Mouse (Mus musculus) thymus, adult 18-20 months (tissue): ENCODE data around the gene Fbxo11.
"Not testable (repeated sequence)": the region's sequence is repeated elsewhere in the genome, so short reads cannot be mapped to it uniquely, and the experiment has no call there.

Source experiments
- DNase-seq, 2 experiments: peaks; one replicate each; pipeline ENCODE4 v3.0.0; 2022; ENCODE audit warnings: mixed read lengths in 2 of 2

Fbxo11 gene

DNA sequence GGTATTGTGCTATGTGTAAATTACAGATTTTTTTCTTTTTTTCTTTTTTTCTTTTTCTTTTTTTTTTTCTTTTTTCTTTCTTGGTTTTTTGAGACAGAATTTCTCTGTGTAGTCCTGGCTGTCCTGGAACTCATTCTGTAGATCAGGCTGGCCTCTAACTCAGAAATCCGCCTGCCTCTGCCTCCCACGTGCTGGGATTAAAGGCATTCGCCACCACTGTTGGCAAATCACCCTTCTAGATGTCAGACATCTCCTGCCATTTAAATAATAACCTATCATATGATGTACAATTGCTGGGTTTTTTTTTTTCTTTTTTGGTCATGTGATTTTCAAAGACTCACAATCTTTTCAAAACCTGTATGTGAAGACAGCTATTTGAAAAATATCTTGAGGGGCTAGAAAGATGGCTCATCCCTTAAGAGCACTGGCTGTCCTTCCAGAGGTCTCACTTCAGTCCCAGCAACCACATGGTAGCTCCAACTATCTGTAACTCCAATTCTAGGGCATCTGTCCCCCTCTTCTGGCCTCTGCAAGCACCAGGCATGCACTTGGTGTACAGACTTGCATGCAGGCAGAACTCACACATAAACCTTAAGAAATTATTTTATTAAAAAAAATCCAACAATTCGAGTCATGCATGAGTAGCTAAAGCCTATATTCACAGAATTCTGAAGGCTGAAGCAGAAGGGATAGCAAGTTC, 2.3 kb upstream of the Fbxo11 start:
- DNase-seq: no peak

DNA sequence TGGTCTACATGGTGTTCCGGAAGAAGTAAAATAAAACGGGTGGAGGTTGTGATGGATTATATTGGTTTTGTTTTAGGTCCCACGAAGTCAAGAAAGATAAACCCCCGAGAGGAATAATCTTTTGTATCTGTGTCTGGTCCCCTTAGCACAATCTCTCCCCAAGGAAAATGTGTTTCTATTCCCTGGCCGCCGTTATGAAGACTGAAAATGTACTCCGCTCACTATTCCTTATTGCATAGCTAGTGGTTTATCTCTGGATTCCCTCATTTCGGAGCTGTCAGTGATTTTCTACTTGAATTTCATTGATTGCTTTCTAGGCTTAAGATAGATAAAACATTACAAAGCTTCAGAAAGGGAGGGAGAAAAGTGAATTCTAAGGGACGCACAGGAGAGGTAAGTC, 1.7 kb upstream of the Fbxo11 start:
- no peak for DNase-seq

DNA sequence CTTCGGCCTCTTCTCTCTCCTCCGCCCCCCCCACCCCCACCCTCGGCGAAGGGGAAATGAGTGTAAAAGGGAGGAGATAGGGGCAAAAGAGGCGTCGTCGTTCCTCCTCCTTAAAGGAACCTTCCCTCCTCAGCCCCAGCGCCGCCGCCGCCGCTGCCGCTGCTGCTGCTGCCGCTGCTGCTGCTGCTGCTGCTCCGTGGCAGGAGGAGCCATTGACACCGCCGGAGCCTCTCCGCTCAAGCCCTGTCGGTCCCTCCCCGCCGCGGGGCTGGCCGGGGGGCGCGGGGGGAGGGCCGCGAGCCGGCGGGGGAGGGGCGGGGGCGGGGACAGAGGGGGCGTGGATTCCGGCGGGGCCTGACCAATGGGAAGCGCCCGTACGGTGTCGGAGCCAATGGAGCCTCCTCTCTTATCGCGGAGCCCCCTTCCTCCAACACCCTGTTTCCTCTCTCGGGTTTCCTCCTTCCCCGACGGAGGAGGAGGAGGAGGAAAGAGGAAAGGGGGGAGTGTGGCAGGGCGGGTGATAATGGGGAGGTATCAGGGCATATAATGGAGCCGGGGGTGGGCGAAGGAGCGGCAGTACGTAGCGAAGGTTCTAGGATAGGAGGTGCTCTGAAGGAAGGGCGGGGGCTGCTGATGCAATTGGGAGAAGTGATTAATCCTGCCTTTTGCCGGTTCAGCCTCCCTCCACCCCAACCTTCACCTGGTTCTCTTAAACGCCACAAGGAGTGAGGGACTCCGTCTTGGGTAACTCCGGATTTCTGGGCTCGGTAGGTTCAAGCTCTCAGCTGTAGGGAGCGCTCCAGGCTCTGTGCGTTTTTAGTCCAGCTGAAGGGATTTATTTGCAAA, 933 bp upstream of the Fbxo11 start:
- DNase-seq: peak; percentile 87 to 95

DNA sequence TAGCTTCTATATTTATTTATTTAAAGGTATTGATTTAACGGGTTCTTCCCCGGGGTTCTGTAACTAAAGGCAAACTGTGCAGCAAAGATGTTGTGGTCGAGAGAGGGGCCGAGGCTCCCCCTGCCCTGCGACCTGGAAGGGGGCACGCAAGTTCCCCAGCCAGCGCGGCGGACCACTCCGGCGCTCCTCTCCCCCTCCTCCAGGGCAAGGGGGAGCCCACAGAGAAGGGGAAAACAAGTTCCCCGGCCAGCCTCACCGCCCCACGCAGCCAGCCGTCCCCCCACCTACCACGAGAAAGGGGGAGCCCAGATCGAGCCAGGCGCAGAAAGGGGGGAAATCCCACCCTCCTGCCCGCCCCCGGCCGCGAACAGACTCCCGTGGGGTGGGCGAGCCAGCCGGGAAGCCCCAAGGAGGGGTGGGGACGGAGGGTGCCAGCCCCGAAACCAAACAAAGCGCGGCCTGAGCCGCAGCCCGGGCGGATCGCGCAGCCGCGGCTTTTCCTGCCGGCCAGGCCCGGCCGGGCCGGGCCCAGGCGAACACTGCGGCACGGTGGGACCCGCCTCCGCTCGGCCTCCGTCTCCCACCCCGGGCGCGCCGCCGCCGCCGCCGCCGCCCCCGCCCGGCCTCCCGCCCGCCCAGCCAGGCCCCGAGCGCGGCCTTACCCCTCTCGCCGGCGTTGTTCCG, 602 bp downstream of the Fbxo11 start:
- peak; percentile 63 to 73 for DNase-seq

DNA sequence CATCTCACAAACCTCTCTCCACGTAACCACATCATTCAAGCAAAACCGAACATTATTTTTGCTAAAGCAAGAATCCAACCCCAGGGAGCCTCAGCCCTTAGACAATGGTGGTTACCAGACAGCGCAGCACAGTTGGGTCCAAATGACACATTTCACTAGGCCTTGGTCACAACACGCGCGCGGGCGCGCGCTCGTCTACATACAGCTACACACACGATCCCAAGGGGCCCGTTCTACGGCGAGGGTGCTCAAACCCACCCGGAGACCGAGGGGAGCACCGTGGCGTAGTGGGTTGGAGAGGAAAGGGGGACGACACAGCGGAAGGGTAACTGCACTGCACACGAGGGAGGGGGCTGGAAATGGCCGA, 1.1 kb downstream of the Fbxo11 start:
- DNase-seq: peak; percentile 58 to 67

DNA sequence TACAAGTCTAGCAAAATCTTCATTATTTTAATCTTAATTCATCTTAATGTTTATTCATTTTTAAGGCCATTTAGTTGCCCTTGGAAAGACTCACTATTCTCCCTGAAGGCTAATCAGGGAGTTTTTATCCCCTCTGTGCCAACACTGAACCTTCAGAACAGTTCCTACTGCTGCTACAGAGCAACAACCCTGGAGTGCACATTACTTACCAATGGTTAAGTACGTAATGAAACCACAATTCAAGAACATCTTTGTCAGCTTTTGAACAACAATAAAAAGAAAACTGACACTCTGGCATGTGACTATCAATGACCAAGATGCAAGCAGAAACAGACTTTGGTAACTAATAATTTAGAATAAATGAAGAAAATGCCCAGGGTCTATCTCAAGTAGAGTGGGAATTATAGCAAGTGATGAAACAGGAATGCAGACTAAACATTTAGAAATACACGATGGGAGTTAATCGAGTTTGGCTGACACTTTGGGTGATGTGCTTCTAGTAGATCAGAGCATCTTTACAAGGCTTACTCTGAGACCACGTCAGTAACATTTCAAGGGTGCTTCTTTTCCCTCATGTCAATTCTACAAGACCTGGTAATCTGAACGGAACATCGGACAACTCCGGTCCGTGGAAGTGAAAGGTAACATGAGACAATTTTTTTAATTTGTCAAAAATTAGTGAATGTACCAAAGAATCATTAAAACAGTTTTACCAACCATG, 2.1 kb downstream of the Fbxo11 start:
- no peak for DNase-seq

DNA sequence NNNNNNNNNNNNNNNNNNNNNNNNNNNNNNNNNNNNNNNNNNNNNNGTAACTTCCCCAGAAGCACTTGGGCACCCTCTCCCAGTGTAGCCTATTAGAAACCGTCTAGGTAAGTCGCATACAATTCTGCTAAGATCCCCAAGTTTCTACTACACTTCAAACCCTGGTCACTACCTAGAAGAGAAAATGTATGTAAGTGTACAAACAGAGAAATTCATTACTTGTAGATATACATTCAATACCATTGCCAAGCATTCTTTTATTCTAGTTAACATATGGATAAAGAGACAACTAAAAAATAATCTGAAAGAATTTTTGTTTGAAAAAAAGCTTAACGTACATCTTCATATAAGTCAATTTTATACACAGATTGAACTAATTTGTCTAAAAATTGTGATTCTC, 3.1 kb downstream of the Fbxo11 start:
- no peak for DNase-seq

DNA sequence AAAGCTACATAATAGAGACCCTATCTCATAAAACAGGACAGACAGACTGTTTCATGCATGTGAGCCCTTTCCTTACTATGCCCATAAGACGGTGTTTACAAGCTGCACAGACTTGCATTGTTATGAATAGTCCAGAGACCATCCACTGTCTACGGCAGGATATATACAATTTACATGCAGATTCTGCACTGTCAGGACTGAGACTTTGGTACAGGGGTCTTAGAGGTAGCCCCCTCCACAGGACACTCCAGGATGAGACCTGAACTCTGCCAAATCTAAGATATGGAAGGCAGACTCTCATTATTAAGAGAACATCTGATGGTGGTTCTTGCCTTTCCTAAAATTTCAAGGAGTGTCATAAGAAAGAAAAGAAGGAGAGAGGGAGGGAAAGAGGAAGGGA, 6.8 kb downstream of the Fbxo11 start:
- DNase-seq: no peak

DNA sequence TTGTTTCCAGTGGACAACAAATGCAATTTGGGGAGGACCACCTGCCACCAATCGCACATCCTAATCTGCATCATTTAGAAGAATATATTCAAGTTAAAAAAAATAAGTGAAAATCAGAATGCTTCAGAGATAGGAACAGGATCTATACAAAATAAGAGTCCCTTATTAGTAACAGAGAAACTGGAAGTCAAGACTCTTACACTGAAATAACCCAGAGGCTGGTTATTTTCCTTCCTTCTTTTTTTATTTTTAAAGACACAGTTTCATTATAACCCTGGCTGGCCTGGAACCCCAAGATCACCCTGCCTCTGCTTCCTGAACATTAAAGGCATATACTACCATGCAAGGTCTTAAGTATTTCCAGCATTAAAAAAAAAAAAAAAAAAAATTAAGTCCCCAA, 7.2 kb downstream of the Fbxo11 start:
- DNase-seq: no peak

DNA sequence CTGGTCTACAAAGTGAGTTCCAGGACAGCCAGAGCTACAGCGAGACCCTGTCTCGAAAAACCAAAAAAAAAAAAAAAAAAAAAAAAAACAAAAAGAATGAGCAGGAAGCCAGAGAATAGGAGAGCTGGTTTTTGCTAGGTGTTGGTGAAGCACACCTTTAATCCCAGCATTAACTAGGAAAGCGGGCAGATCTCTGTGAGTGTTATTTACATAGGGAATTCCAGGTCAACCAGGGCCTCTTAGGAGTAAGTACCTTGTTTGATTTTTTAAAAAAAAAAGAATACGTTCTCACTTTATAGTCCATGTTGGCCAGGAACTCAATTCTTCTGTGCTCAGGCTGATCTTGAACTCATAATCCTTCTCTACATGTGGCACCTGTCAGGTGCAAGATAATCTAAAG, 13.4 kb downstream of the Fbxo11 start:
- DNase-seq: no peak

DNA sequence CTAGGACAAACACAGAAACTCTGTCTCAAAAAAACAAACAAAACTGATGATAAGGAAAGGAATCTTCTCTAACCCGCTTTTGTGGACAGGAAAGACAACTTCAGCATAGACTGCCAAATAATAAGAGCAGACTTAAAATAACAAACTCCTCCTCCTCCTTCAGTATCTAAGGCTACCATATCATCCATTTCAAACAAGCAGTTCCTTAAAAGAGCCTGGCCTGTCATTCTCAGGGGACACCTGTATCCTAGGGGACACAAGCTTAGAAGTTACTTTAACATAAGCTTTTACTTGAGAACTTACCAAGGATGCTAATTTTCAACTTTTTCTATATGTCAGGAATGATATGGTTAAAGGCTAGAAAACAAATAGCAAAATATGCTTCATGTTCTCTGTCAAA, 14.2 kb downstream of the Fbxo11 start:
- DNase-seq: no peak

DNA sequence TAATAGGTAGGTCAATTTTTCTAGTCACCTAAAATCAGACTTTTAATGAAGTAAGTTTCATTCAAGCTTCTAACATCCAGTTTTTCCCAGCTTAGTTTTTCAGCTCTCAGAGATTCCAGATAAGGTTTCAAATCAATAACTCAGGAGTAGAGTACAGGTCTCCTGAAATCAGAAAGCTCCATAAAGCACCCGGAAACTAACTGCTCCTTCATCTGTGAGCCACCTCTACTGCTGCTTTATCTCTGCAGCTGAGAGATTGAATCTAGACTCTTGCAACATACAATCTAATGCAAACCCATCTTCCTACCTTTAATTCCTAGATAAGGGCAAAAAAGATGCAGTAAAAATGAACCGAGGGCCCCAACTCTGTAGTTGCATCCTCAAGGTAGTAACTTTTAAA, 14.8 kb downstream of the Fbxo11 start:
- DNase-seq: no peak

DNA sequence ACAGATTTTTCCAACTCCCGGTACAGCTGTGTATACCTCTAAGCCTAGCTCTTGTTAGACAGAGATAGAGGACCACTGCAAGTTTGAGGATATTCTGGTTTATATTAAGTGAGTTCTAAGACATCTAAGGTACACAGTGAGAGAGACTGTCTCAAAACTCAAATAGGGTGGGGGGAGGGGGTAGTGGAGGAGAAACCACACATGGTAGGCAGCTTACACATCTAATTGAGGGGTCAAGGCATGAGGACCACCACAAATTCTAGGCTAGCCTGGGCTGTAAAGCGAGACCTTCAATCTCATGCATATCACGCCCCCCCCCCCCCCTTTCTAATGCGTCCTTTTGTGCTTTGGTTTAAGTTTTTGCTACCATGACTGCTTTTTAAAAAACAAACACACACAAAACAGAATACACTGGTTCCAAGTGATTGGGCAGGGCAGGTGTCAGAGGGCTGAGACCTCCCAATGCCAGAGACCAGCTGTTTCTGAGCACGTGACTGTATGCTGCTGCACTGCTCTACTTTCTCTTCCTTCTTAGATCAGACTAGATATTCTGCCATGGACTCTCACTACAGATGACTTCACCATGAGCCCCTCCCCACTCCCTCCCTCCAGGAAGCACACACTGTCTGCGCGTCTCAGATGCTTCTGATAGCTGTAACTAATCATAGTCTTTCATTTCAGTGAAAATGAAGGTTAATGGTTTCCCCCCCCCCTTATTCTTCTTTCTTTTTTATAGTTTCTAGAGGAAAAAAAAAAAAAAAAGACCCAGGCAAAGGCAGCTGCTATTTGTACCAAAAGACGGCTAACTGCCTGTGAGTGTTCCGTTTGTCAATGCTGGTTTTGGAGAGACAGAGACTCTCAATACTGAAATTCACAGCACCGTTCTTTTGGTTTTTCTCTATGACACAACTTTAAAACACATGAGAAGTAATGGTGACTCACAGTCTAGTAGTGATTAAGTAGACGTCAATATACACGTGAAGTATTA, 22.7 kb downstream of the Fbxo11 start:
- DNase-seq: peak; percentile 61 to 74

DNA sequence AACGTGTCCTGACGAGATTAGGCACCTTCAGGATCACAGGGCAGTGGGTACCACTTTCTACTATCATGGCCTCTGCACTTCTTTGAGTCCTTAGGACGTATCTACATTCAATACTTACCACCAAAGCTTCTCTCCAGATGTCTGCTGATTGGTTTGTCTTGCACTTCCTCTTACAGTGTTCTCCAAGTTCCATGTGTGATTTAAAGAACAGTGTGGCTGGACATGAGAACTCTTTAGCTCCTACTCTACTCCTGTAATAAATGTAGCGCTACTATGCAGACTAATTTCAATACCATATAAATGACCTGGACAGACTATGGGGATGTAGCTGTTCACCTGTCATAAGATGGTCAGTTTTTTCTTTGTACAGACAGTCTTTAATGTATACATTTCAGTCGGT, 24.3 kb downstream of the Fbxo11 start:
- no peak for DNase-seq

DNA sequence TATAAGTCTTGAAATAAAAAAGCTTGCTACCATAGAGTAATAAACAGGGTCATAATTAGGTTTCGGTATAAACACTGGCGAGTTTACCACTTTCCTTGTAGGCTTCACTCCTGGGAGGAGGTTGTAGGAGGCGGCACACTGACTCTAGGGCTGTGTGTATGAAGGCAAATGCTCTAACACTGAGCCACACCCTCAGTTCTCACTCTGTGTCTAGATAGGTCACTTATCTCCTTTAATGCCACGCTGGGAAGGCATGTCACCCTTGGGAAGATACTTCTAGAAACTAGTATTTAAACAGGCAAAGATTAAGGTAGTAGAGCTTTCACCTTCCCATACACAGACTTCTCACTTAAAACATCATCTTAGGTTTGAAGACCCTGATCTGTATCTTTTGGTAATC, 30.7 kb downstream of the Fbxo11 start:
- DNase-seq: no peak

DNA sequence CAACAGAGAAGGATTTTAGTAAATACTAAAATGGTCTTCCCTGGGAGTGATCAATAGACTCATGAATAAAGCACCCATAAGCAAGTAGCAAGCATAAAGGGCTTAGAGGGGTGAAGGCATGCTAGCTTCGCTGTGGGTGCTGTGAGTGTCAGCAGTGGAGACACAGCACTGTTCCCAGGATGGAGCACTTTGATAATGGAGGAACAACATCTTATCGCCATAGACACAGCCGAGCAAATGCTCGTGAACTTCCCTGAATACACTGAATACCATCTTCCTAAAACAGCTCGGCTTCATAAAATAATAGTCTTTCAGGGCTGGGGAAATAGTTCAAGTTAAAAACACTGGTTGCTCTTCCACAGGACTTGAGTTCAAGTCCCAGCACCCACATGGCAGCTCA, 33.3 kb downstream of the Fbxo11 start:
- DNase-seq: no peak

DNA sequence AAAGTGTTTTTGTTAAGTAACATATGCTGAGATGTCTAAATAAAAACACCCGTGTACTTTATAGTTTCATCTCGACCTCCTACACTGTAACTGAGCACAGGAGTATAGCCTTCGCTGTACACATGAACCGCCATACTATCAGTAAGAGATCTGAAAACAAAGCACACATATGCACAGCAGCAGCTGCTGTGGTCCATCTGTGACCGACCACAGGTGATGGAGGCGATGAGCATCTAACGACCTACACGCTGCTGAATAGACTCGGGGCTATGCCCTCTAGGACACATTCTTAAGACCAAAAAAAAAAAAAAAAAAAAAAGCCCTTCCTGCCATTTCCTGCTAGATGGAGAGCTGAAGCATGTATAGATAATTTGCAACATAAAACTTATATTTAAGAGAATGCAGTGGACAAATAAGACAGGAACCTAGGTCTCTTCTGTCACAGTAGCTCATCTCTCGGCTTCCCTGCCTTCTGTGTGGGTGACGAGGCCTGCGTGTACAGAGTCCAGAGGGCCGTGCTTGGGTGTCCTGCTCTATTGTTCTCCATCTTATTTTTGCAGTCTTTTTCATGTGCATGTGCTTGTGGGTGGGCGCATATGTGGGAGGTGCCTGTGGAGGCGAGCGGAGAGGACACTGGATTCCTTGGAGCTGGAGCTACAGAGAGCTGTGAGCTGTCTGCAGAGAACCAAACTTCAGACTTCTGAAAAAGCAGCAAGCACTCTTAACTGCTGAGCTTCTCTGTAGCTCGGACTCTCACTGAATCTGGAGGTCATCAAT, 35.7 kb downstream of the Fbxo11 start:
- DNase-seq: no peak

DNA sequence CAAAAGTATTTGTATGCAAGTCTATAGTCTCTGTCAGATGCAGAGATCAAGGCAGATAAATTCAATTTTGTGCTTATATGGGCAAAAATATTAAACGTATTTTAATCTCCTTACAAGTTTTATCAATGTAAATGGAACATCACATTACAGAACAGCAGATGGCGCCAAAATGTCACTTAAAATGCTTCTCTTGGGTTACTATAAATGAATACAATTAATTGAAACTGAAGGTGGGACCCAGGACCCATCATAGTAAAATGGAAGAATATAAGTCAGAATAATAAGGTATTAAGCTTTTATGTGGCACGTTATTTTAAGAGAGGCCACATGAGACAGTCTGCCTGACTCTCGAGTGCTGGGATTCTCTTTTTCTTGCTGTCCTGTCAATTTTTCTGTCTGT, 39.9 kb downstream of the Fbxo11 start:
- no peak for DNase-seq

DNA sequence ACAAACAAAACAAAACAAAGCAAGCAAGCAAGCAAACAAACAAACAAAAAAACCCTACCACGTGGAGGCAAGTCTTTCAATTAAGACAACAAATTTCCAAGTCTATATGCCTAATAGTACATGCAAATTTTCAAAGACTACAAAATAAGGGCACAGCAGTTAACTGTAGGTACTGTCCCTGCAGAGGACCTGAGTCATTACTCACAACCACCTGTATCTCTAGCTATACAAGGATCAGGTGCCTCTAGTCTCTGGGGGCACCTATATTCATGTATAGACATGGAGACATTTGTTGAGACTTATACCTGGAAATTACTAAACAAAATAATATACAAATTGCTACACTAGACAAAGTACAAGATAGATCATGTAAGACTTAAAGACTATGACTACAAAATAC, 41.2 kb downstream of the Fbxo11 start:
- DNase-seq: no peak

DNA sequence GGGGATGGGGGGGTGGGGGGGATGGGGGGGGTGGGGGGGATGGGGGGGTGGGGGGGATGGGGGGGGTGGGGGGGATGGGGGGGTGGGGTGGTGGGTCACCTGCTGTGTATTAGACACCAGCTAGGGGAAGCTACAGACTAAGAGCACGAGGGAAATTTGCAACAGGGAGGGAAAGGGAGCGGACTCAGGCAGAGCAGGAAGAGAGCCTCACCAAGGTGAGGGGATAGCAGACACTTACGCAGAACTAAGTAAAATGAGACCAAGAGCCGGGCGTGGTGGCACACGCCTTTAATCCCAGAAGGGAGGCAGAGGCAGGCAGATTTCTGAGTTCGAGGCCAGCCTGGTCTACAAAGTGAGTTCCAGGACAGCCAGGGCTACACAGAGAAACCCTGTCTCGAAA, 49.1 kb downstream of the Fbxo11 start:
- not testable (repeated sequence) for DNase-seq

DNA sequence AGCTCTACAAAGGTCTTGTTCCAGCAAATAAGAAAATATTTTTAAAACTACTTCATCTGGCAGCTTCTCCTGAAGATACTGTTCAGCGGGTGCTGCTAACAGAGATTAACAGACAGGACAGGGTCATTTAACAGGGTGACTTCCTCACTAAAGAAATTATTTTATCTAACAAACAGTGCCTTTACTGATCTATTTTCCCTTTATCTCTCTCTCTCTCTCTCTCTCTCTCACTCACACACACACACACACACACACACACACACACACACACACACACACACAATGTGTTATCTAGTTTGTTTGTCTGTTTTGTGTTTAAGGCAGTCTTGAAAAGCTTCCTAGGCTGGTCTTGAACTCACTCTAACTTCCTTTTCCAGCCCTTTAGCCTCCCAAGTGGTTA, 50.6 kb downstream of the Fbxo11 start:
- no peak for DNase-seq
